20 mouse cellular contexts compared by ENCODE assay signal in genomic region chr14:76523344-76523743, GRCm38 (mm10). TPM values are rescaled to one million over a fixed set of nuclear protein-coding genes. Genes with fewer than 3 reads are reported as not detected.
DNase-seq lines count a peak whose midpoint lies in the region; ATAC-seq and TF ChIP-seq lines count a peak whose summit lies in the region.
"Had no signal": no experiment of that assay in that cellular context is flagged by ENCODE, and none has a peak within 500 bp of the region (broad histone marks: within the 10 kb centered on the region; RNA-seq: fewer than 3 reads in every experiment).

No protein-coding gene starts in this region.

- WGBS in liver, embryonic 12.5 days (ENCODE audit: insufficient replicate concordance) = 81% methylated on average over 1 of the region's 1 CpGs
- 90% methylated on average over 1 of the region's 1 CpGs for WGBS in midbrain, embryonic 16.5 days

- H3K4me1 ChIP-seq in liver, embryonic 12.5 days = peaks cover 86% of the 10 kb centered on the region
- peaks cover 3 to 22% of the 10 kb centered on the region in 2 experiments for H3K4me1 ChIP-seq in MEL (ENCODE audit: control insufficient read depth in 1 of 2, insufficient read depth in 2 of 2, low read length in 2 of 2)
- no peaks in the 10 kb centered on the region for H3K4me1 ChIP-seq in midbrain, embryonic 16.5 days (ENCODE audit: control insufficient read depth, insufficient read depth, low read length)

- no peak overlapping the region for H3K4me3 ChIP-seq in liver, embryonic 12.5 days
- no peak overlapping the region for H3K4me3 ChIP-seq in MEL (ENCODE audit: control insufficient read depth in 1 of 2, insufficient read depth in 1 of 2, low read depth in 2 of 2, low read length in 2 of 2)
- H3K4me3 ChIP-seq in midbrain, embryonic 16.5 days (ENCODE audit: low read depth, low read length) = no peak overlapping the region

- H3K4me2 ChIP-seq in liver, embryonic 12.5 days = no peak overlapping the region
- H3K4me2 ChIP-seq in midbrain, embryonic 16.5 days (ENCODE audit: low read length) = no peak overlapping the region

- no peaks in the 10 kb centered on the region for H3K36me3 ChIP-seq in liver, embryonic 12.5 days
- peaks cover 0 to 13% of the 10 kb centered on the region in 2 experiments; a peak in 2 of 4 replicates for H3K36me3 ChIP-seq in MEL (ENCODE audit: control insufficient read depth in 1 of 2, insufficient read depth in 2 of 2, low read length in 2 of 2)
- H3K36me3 ChIP-seq in midbrain, embryonic 16.5 days (ENCODE audit: control insufficient read depth, insufficient read depth, low read length) = no peaks in the 10 kb centered on the region
- H3K36me3 ChIP-seq: G1E had no signal

- H3K27ac ChIP-seq in liver, embryonic 12.5 days = 0 out of 2 replicates have a peak overlapping the region, but pooled peaks have one; percentile 14
- no peak overlapping the region for H3K27ac ChIP-seq in MEL (ENCODE audit: control insufficient read depth, low read depth, low read length)
- no peak overlapping the region for H3K27ac ChIP-seq in midbrain, embryonic 16.5 days (ENCODE audit: low read length)

- no peak for ATAC-seq in liver, embryonic 12.5 days
- ATAC-seq in midbrain, embryonic 16.5 days = no peak
- ATAC-seq: activated CD4-positive, CD25-positive, alpha-beta regulatory T cell, adult 4 months; CD4-positive, CD25-positive, alpha-beta regulatory T cell, adult 4 months; Patski had no signal

- H3K9me3 ChIP-seq in liver, embryonic 12.5 days (replicated peaks) = no peaks in the 10 kb centered on the region
- no peaks in the 10 kb centered on the region for H3K9me3 ChIP-seq in MEL (replicated peaks; ENCODE audit: insufficient read depth, low read length)
- H3K9me3 ChIP-seq in midbrain, embryonic 16.5 days (replicated peaks; ENCODE audit: control insufficient read depth, low read length, poor library complexity, severe bottlenecking) = no peaks in the 10 kb centered on the region

- no peak for TF ChIP-seq RAD21 in MEL (IDR thresholded peaks at IDR 0.05; ENCODE audit: low read depth, low read length)

- DNase-seq in liver = no peak
- peak; percentile 37 for DNase-seq in MEL (ENCODE audit: low read depth, low spot score)
- DNase-seq: adrenal gland, adult 2 months; adrenal gland, adult 8-10 months; adrenal gland, postnatal 10 days; adrenal gland, postnatal 14 days; adrenal gland, postnatal 25 days; adrenal gland, postnatal 36 days; B cell, adult 2 months; cerebellum, adult 11 months; cerebellum, adult 11-12 months; cerebellum, adult 18-20 months; cerebellum, adult 2 months had no signal

- no peaks in the 10 kb centered on the region for H3K27me3 ChIP-seq in liver, embryonic 12.5 days (replicated peaks)
- no peaks in the 10 kb centered on the region for H3K27me3 ChIP-seq in MEL (ENCODE audit: control insufficient read depth in 1 of 2, insufficient read depth in 2 of 2, low read length in 2 of 2)
- H3K27me3 ChIP-seq in midbrain, embryonic 16.5 days (ENCODE audit: control insufficient read depth, insufficient read depth, low read depth, low read length) = no peaks in the 10 kb centered on the region
- H3K27me3 ChIP-seq: CH12.LX, Patski had no signal

- H3K9ac ChIP-seq in liver, embryonic 12.5 days = no peak overlapping the region
- H3K9ac ChIP-seq in MEL (ENCODE audit: control insufficient read depth, low read depth, low read length, poor library complexity, severe bottlenecking) = no peak overlapping the region
- H3K9ac ChIP-seq in midbrain, embryonic 16.5 days (ENCODE audit: low read depth, low read length) = no peak overlapping the region

- no peak for TF ChIP-seq CTCF in MEL (IDR thresholded peaks at IDR 0.05 in 2 of 3, conservative IDR thresholded peaks at IDR 0.05 in 1 of 3; ENCODE audit: control insufficient read depth in 1 of 3, insufficient read depth in 1 of 3, low read depth in 2 of 3, low read length in 3 of 3, poor library complexity in 1 of 3, severe bottlenecking in 1 of 3)

- peak; percentile 31 to 35; a peak in 2 of 4 replicates for TF ChIP-seq EP300 in MEL (IDR thresholded peaks at IDR 0.05; ENCODE audit: low read depth in 1 of 2, low read length in 2 of 2)

- H3K79me2 ChIP-seq in MEL (ENCODE audit: control insufficient read depth, insufficient read depth, low read length, poor library complexity) = no peaks in the 10 kb centered on the region

- no peak for TF ChIP-seq POLR2A in MEL (IDR thresholded peaks at IDR 0.05; ENCODE audit: control insufficient read depth in 1 of 2, insufficient read depth in 1 of 2, low read depth in 1 of 2, low read length in 2 of 2, poor library complexity in 1 of 2)

TF ChIP-seq in MEL, 35 proteins besides CTCF, POLR2A, EP300 and RAD21:
- TF ChIP-seq TCF12 (IDR thresholded peaks at IDR 0.05; ENCODE audit: low read depth, low read length) (peak; percentile 54; the same call in 1 of the 2 replicates), UBTF (IDR thresholded peaks at IDR 0.05; ENCODE audit: borderline replicate concordance, insufficient read depth, low read depth, low read length) (no peak), MEF2A (IDR thresholded peaks at IDR 0.05; ENCODE audit: extremely low read depth, insufficient replicate concordance, low read depth, low read length, poor library complexity, severe bottlenecking) (0 out of 2 replicates have a peak, but pooled peaks have one; percentile 24), GATA1 (IDR thresholded peaks at IDR 0.05; ENCODE audit: low read depth, low read length) (peak; percentile 71), ETS1 (IDR thresholded peaks at IDR 0.05; ENCODE audit: low read depth, low read length) (peak; percentile 75), RCOR1 (IDR thresholded peaks at IDR 0.05; ENCODE audit: low read depth, low read length) (peak; percentile 30; the same call in 1 of the 2 replicates), POLR2AphosphoS5 (IDR thresholded peaks at IDR 0.05; ENCODE audit: borderline replicate concordance, low read depth, low read length) (no peak), ZNF384 (IDR thresholded peaks at IDR 0.05; ENCODE audit: low read depth, low read length) (peak; percentile 83)
TF ChIP-seq in MEL: peak in this region for 6.

RNA-seq across cellular contexts. Expression of gene Serp2, which starts 33.3 kb away (rescaled TPM):
- polyA plus RNA-seq in liver, embryonic 12.5 days (2016; fragmentation: Nextera tagmentation; extraction: Ambion mirVana) = 2.2 and 2.9 TPM in 2 replicates
- total RNA-seq in MEL (2012; rRNA removed) = 0.26 and 0.42 TPM in 2 replicates
- under 1 TPM in 1 of 2 experiments, not detected in 1; 0.56 TPM for polyA plus RNA-seq in MEL (2012; ENCODE audit: insufficient read depth in 1 of 2, insufficient read length in 2 of 2, low read depth in 1 of 2, low replicate concordance in 2 of 2, missing spikeins in 1 of 2)
- 207 and 239 TPM in 2 replicates for polyA plus RNA-seq in midbrain, embryonic 16.5 days (2015; fragmentation: Nextera tagmentation; extraction: Ambion mirVana)
- total RNA-seq: CH12.LX, G1E had no signal
- polyA plus RNA-seq: G1E had no signal

Comparison
In these comparisons a context has a peak if more than half of its experiments do, and no peak if none do; other contexts are left out.
1. RNA of gene Serp2, which starts 33.3 kb away (polyA plus RNA-seq): 207 to 239 TPM in midbrain, embryonic 16.5 days; 2.2 to 2.9 TPM in liver, embryonic 12.5 days and 0.56 TPM in MEL; every median in the first group is over 10 times any median in the second.